Mouse (Mus musculus) thymus, adult 2 months (tissue): Measurements from ENCODE around the gene Gdf1. TPM values are rescaled to one million over a fixed set of nuclear protein-coding genes. Genes with fewer than 3 reads are reported as not detected.

ENCODE experiments used
- DNase-seq: peaks from one replicate; pipeline ENCODE4 v3.0.0; 2021
- H3K27ac ChIP-seq: fragments of 200-500 bp; 2 replicates; pipeline ENCODE4 v1.5.1; 2012; ENCODE audit warnings: low read length, control low read depth; ENCODE audit not compliant: control insufficient read depth, insufficient read depth
- H3K27me3 ChIP-seq: fragments of 200-500 bp; 2 replicates; pipeline ENCODE4 v1.6.1; 2012; ENCODE audit warnings: mild to moderate bottlenecking, low read length, moderate library complexity, mixed read lengths; ENCODE audit not compliant: control insufficient read depth, insufficient read depth
- H3K36me3 ChIP-seq: fragments of 200-500 bp; 2 replicates; pipeline ENCODE4 v1.6.1; 2012; ENCODE audit warnings: mild to moderate bottlenecking, low read length, moderate library complexity; ENCODE audit not compliant: control insufficient read depth, insufficient read depth
- H3K4me1 ChIP-seq: fragments of 200-500 bp; replicated peaks from 2 replicates; pipeline ENCODE4 v1.6.1; 2012; ENCODE audit warnings: low read length; ENCODE audit not compliant: control insufficient read depth, insufficient read depth
- H3K4me3 ChIP-seq: fragments of 200-500 bp; 2 replicates; pipeline ENCODE4 v1.5.1; 2012; ENCODE audit warnings: mild to moderate bottlenecking, low read length, control low read depth, moderate library complexity; ENCODE audit not compliant: control insufficient read depth, insufficient read depth
- CTCF ChIP-seq: fragments of 200-500 bp; IDR thresholded peaks from 2 replicates; pipeline ENCODE4 v1.5.1; 2012; ENCODE audit warnings: mild to moderate bottlenecking, control low read depth, low read length, moderate library complexity, borderline replicate concordance; ENCODE audit not compliant: control insufficient read depth, poor library complexity, insufficient read depth; ENCODE audit errors: extremely low read depth
- POLR2A ChIP-seq: fragments of 200-500 bp; IDR thresholded peaks from 2 replicates; pipeline ENCODE4 v1.6.1; 2012; ENCODE audit warnings: mild to moderate bottlenecking, low read length, control low read depth, moderate library complexity; ENCODE audit not compliant: control insufficient read depth, poor library complexity, insufficient read depth; ENCODE audit errors: extremely low read depth
- WGBS: fragments of 180-500 bp; shearing (Covaris S2); methylation state at CpG from one replicate; pipeline ENCODE4 v1.1.7; 2018; 5-methylcytosine and 5-hydroxymethylcytosine counted together
- polyA plus RNA-seq: library from polyadenylated mRNA; depleted of rRNA; stranded (reverse); fragments of >200 nt; gene quantifications from 2 replicates; pipeline ENCODE4 v1.2.3, GENCODE M21; 2012

The Gdf1 gene
- polyA plus RNA-seq, 1 experiment: 0.13 TPM

DNA sequence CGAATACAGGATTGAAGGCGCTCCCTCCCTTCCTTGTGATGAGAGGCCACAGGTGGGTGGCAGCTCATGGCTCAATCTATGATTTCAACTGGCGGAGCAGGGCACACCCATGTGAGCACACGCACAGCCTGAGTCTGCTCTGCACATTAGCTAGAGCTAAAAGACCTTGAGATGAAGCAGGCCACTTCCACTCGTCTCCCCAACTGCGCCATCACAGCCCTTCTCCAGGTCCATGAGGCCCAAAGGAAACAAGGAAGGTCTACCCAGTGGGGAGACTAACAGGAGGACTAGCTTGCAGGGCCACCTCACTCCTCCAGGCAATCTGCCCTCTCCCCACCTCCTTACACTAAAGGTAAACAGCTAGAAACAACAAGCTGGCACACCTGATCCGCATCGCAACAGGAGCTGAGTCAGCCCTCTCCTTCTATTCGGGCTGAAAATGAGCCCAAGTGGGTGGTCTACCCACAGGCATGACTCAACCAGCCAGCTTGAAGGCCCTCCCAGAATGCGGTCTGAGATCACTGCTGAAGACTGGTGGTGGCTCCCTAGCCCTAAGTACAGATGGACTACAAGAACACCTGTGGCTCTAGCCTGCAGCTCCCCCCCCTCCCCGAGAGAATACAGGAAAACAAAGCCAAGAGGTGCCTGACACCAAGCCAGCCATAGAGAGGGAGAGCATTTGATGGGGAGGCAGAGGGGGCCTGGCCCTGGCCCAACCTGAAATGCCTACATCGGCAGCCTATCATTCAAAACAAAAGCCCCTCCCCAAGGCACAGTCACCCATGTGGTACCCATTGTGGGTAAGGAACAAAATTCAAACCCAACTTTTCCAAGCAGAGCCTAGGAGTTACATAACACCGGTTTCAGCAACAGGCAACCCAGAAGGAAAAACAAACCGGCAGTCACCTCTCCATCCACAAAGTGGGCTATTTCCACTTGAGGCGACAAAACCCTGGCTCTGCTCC, 21.7 kb downstream of the Gdf1 start:
- Histone ChIP-seq H3K36me3 (no peaks in the 10 kb centered on the region), H3K27me3 (no peaks in the 10 kb centered on the region), H3K27ac (no peak overlapping the region), H3K4me1 (peaks cover 33% of the 10 kb centered on the region), H3K4me3 (peak overlapping the region; percentile 75)
- DNase-seq: no peak
- WGBS: 38% methylated on average over 15 of the region's 15 CpGs
- TF ChIP-seq CTCF (no peak), POLR2A (no peak)

DNA sequence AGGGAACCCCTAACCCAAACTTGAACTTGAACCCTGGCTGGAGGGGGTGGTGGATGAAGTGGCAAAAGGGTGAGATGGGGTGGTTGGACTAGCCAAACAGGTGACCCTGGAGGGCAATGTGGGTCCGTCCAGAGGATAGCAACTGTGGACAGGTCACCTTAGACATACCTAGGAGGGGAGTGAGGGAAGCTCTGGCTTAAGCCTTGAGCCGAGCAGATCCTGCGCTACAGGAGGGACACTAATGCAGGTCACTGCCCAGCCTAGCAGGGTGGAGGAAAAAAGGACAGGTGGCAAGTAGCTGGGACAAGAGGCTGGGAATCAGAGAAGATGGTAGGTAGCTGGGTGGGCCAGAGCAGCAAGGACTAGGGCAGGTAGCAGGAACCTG, 22.4 kb downstream of the Gdf1 start:
- no peaks in the 10 kb centered on the region for H3K27me3 ChIP-seq
- H3K36me3 ChIP-seq: no peaks in the 10 kb centered on the region
- WGBS: 25% methylated on average over 3 of the region's 3 CpGs
- no peak for TF ChIP-seq POLR2A
- TF ChIP-seq CTCF: no peak
- no peak for DNase-seq
- no peak overlapping the region for H3K27ac ChIP-seq
- peaks cover 31% of the 10 kb centered on the region for H3K4me1 ChIP-seq
- peak overlapping the region; percentile 75 for H3K4me3 ChIP-seq

DNA sequence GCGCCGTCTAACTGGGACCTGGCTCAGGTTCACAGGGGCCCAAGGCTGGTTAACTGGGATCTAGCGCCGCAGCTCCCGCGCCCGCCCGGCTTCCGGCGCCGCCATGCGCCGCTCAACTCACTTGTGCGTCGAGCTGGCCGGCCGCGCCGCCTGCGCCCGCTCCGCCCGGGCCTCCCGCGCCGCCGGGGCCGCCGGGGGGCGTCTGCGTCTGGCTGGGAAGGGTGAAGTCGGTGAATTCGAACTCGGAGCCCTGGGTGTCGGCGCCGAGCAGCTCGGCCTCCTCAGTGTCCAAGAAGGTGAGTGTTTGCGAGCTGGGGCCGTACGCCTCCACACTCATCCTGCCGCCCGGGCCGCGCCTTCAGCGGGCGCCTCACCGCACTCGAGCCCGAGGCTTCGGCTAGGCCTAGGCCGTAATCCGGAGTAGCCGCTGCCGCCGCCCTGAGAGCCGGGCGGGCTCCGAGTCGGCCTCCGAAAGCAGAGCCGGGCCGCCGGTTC, 23.1 kb downstream of the Gdf1 start:
- H3K4me1 ChIP-seq: peaks cover 31% of the 10 kb centered on the region
- TF ChIP-seq POLR2A (no peak), CTCF (no peak)
- H3K27ac ChIP-seq: no peak overlapping the region
- no peaks in the 10 kb centered on the region for H3K27me3 ChIP-seq
- peak overlapping the region; percentile 75 for H3K4me3 ChIP-seq
- under 1% methylated on average over 64 of the region's 64 CpGs for WGBS
- peak; percentile 51 for DNase-seq
- no peaks in the 10 kb centered on the region for H3K36me3 ChIP-seq

DNA sequence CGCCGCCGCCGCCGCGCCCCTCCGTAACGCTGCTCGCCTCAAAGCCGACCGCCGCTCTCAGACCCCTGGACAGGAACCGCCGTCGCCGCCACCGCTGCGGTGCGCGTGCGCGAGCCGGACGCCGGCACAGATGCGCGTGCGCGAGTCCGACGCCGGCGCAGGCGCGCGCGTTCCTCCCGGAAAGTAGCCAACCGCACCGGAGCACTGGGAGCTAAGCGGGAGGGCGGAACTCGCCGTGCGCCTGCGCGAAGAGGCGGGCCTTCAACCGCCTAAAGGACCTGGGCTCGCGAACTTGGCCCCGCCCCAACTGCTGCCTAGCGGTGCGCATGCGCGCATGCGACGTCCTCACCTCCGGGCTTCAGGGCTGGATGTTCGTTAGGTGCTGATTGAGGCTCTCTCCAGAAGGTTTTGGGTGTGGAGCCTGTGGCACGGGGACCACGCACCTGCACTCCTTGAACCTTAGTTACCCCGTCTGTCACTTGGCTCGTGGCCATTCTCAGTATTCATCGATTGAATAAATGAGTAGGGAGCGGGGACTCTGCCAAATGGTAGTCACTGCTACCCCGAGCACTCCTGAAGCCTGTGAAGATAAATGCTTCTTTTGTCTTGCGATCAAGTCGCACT, 23.7 kb downstream of the Gdf1 start, which contains the start of gene Upf1:
Gene Upf1, minus strand, starts transcription at position 85 of the 624 bp plus-strand sequence.
- Histone ChIP-seq H3K36me3 (no peaks in the 10 kb centered on the region), H3K27ac (peak within 1 kb of the TSS; percentile 61), H3K27me3 (no peaks in the 10 kb centered on the region), H3K4me1 (peaks cover 31% of the 10 kb centered on the region), H3K4me3 (peak within 1 kb of the TSS; percentile 75)
- peak; percentile 86 for TF ChIP-seq POLR2A
- peak; percentile 55; the same call in 1 of the 2 replicates for TF ChIP-seq CTCF
- WGBS: under 1% methylated on average over 69 of the region's 69 CpGs
- DNase-seq: peak; percentile 99

DNA sequence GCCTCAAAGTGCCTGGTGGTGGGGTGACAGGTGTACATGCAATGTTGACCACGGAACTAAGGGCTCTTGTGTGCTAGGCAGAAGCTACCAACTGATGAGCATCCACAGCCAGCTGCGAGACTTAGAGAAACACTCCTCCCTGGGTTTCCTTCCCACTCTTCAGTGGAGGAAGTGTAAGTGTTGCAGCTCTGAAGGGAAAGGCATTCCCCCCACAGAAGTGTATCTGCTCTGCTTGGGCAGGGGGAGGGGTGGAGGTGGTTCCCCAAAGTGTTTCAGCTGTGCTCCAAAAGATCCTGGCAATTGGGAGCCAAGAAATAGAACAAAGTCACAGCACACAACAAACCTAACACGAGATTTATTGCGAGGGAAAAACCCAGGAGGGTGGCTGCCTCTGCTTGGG, 24.4 kb downstream of the Gdf1 start:
- Histone ChIP-seq H3K4me1 (peaks cover 31% of the 10 kb centered on the region), H3K27me3 (no peaks in the 10 kb centered on the region), H3K36me3 (no peaks in the 10 kb centered on the region), H3K27ac (peak overlapping the region; percentile 61), H3K4me3 (peak overlapping the region; percentile 47)
- no peak for DNase-seq
- 14% methylated on average over 4 of the region's 4 CpGs for WGBS
- TF ChIP-seq POLR2A: no peak
- no peak for TF ChIP-seq CTCF

DNA sequence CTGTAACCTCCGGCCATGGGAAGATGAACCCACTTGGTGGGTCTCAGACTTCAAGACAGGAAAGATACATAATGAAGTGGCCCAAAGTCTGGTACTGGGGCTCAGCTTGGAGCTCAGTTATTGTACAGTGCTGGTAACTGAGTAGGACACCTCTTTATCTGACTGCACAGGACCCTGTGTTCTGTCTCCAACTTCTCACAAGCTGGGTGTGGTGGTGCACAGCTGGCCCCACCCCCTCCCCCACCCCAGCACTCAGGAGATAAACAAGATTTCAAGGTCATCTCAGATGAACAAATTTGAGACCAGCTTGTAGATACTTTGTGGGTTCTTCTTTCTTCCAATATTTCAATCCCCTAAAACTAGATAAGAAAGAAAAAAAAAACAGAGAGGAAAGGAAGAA, 26.5 kb downstream of the Gdf1 start:
- no peak for DNase-seq
- WGBS: 94% methylated on average over 1 of the region's 1 CpGs
- Histone ChIP-seq H3K4me3 (no peak overlapping the region), H3K27me3 (no peaks in the 10 kb centered on the region), H3K36me3 (no peaks in the 10 kb centered on the region), H3K4me1 (peaks cover 22% of the 10 kb centered on the region), H3K27ac (no peak overlapping the region)
- TF ChIP-seq CTCF (no peak), POLR2A (no peak)
